Mouse (Mus musculus) ES-Bruce4 (cell line): ENCODE data around the gene Klhdc8a. TPM values are rescaled to one million over a fixed set of nuclear protein-coding genes. Genes with fewer than 3 reads are reported as not detected.
"Not testable (repeated sequence)": the region's sequence is repeated elsewhere in the genome, so short reads cannot be mapped to it uniquely, and the experiment has no call there.

Source experiments
- H3K27ac ChIP-seq: 2 replicates; pipeline ENCODE4 v1.5.1; 2012; ENCODE audit warnings: low read length, inconsistent platforms; ENCODE audit not compliant: insufficient read depth
- H3K27me3 ChIP-seq: 2 replicates; pipeline ENCODE4 v1.6.1; 2012; ENCODE audit warnings: mild to moderate bottlenecking, low read length, inconsistent platforms; ENCODE audit not compliant: control insufficient read depth, poor library complexity, insufficient read depth, severe bottlenecking
- H3K36me3 ChIP-seq: 2 replicates; pipeline ENCODE4 v1.6.1; 2012; ENCODE audit warnings: inconsistent platforms, mild to moderate bottlenecking, low read length, moderate library complexity; ENCODE audit not compliant: control insufficient read depth, poor library complexity, insufficient read depth, severe bottlenecking
- H3K4me1 ChIP-seq: one replicate; pipeline ENCODE4 v1.8.1; 2011; ENCODE audit warnings: low read length; ENCODE audit not compliant: control insufficient read depth, insufficient read depth
- H3K4me3 ChIP-seq: 2 replicates; pipeline ENCODE4 v1.5.1; 2011; ENCODE audit warnings: low read depth, mild to moderate bottlenecking, low read length
- H3K9ac ChIP-seq: 2 replicates; pipeline ENCODE4 v1.6.1; 2012; ENCODE audit warnings: low read depth, mild to moderate bottlenecking, inconsistent platforms; ENCODE audit not compliant: poor library complexity, severe bottlenecking
- H3K9me3 ChIP-seq: replicated peaks from 2 replicates; pipeline ENCODE4 v1.6.1; 2012; ENCODE audit warnings: mild to moderate bottlenecking, low read length, inconsistent platforms; ENCODE audit not compliant: control insufficient read depth, poor library complexity, insufficient read depth, severe bottlenecking
- CTCF ChIP-seq: IDR thresholded peaks from one replicate; pipeline ENCODE4 v1.8.1; 2011; ENCODE audit warnings: low read depth, low read length
- EP300 ChIP-seq: IDR thresholded peaks from 2 replicates; pipeline ENCODE4 v1.6.1; 2011; ENCODE audit warnings: low read depth, low read length; ENCODE audit not compliant: insufficient read depth
- POLR2A ChIP-seq: IDR thresholded peaks from one replicate; pipeline ENCODE4 v1.8.1; 2011; ENCODE audit warnings: low read length; ENCODE audit not compliant: insufficient read depth
- polyA plus RNA-seq: library from polyadenylated mRNA; stranded (reverse); fragments of >200 nt; gene quantifications from 2 replicates; pipeline ENCODE4 v1.2.4, GENCODE M21; 2011; ENCODE audit warnings: low read depth; ENCODE audit not compliant: missing spikeins, insufficient read depth, insufficient read length

Gene Klhdc8a
- polyA plus RNA-seq, 1 experiment = 0.60 TPM

DNA sequence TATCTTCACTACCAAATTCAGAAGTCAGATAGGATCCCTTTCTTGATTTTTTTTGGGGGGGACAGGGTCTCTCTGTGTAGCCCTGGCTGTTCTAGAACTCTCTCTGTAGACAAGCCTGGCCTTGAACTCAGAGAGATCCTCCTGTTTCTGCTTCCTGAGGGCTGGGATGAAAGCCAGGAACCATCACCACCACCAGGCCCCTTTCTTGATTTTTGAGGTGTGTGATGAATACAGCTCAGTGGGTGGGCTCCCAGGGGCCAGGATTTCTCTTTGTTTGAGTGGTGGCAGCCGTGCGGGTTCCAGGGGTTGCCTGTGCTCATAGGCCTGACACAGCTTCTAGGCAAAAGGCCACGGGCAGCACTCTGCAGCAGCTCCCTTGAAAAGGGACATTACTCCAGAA, 27.2 kb upstream of the Klhdc8a start:
- Histone ChIP-seq H3K9me3 (no peaks in the 10 kb centered on the region), H3K36me3 (no peaks in the 10 kb centered on the region), H3K27me3 (no peaks in the 10 kb centered on the region), H3K27ac (no peak overlapping the region), H3K4me1 (peaks cover 6% of the 10 kb centered on the region), H3K9ac (no peak overlapping the region), H3K4me3 (no peak overlapping the region)
- TF ChIP-seq EP300 (no peak), CTCF (no peak), POLR2A (no peak)

DNA sequence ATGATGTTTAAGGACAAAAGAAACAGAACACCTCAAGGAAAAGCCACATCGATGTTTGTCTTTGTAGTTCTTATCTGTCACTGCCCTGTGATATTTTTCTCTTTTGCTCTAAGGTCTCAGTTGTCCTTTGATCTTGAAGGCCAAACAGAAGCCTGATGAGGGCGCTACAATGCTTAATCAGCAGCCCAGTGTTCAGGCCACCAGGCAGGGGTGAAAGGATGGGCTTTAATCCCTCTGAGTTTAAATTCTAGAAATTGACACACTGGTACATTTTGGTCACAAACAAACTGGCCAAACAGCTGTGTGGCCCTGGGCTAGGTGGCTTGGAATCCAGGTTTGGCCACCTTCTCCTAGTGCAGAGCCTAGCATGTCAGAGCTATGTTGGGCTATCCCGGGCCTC, 21.7 kb upstream of the Klhdc8a start:
- no peak overlapping the region for H3K27ac ChIP-seq
- no peak for TF ChIP-seq POLR2A
- TF ChIP-seq CTCF = peak; percentile 26
- no peak for TF ChIP-seq EP300

DNA sequence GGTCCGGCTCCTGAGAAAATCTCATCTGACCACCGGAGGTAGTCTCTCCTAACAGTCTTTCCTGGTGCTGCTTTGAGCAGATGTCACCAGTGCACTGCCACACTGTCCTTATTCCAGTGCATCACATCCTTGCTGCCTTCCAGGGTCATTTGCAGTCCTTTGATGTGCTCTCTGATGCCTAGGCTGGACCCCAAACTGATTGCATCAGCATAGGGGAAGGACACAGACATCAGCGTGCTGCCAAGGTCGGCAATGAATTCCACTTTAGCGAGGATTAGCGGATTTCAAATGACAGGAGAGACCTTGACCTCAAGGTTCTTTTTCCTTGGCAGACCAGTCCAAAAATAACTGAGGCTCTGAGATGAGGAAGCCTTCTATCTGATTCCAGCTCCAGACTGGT, 21.3 kb upstream of the Klhdc8a start:
- no peak overlapping the region for H3K9ac ChIP-seq
- no peak for TF ChIP-seq EP300
- no peak for TF ChIP-seq CTCF
- TF ChIP-seq POLR2A = no peak

More for the DNA sequence above, 21.7 kb upstream of the Klhdc8a start:
- Histone ChIP-seq H3K4me3 (no peak overlapping the region), H3K27me3 (no peaks in the 10 kb centered on the region), H3K9me3 (no peaks in the 10 kb centered on the region), H3K36me3 (no peaks in the 10 kb centered on the region), H3K9ac (no peak overlapping the region), H3K4me1 (peaks cover 5% of the 10 kb centered on the region)

DNA sequence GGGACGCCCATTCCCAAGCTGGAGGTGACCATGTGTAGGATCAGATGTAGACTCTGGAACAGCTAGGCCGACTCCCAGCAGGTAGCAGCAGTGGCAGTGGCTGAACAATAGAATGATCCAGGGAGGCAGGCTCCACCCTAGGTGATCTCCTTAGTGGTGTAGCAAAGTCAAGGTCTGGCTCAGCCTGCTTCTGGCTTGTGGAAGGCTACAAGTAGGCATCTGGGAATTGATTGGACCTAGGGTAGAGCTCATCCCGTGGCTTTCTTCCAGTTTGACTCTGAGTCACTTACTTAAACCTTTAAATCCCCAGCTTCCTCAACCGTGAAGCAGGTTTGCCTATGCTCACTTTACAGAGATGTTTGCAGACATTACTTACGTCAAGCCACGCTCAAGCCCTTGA, 17.8 kb upstream of the Klhdc8a start:
- not testable (repeated sequence) for H3K4me1 ChIP-seq, H3K27me3 ChIP-seq, H3K36me3 ChIP-seq, H3K4me3 ChIP-seq, H3K9me3 ChIP-seq, H3K9ac ChIP-seq
- peak; percentile 63; the same call in 1 of the 2 replicates for TF ChIP-seq EP300
- peak overlapping the region; percentile 66; the same call in 1 of the 2 replicates for H3K27ac ChIP-seq

More for the DNA sequence above, 21.3 kb upstream of the Klhdc8a start:
- Histone ChIP-seq H3K4me3 (no peak overlapping the region), H3K36me3 (no peaks in the 10 kb centered on the region), H3K27ac (no peak overlapping the region), H3K27me3 (no peaks in the 10 kb centered on the region), H3K4me1 (peaks cover 6% of the 10 kb centered on the region), H3K9me3 (no peaks in the 10 kb centered on the region)

DNA sequence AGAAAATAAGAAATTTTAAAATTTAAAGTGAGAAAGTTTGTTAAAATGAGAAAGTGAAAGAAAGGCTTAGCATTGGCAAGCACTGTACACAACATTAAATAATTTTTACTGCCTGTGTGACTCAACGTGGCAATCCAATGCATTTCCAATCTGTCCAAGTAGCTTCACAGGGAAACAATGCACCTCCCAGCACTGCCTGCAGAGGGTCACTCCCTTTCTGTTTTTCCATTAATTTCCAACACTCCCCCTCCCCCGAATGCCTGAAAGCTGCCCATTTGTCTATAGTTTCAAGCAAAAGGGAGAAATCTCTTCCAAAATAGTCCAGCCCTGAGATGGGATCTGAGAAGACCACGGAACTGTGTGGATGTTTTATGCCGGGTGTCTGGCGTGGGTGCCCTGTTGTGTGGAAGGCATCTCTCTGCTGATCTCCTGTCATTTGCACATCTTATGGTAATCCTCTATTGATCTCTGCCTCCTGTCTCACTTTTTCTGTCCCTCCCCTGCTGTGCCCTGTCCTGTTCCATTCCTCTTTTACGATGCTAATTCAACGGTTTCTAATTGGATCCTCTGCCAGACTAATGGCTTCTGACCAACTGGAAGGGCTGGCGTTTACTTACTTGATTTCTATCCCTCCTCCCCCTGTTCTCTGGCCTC, 16.8 kb upstream of the Klhdc8a start:
- peaks cover 9% of the 10 kb centered on the region for H3K4me1 ChIP-seq
- H3K27me3 ChIP-seq = no peaks in the 10 kb centered on the region
- peak overlapping the region; percentile 68 for H3K27ac ChIP-seq
- TF ChIP-seq EP300 (peak; percentile 59; the same call in 1 of the 2 replicates), POLR2A (no peak), CTCF (no peak)
- no peak overlapping the region for H3K4me3 ChIP-seq
- H3K36me3 ChIP-seq = no peaks in the 10 kb centered on the region
- no peaks in the 10 kb centered on the region for H3K9me3 ChIP-seq
- no peak overlapping the region for H3K9ac ChIP-seq

DNA sequence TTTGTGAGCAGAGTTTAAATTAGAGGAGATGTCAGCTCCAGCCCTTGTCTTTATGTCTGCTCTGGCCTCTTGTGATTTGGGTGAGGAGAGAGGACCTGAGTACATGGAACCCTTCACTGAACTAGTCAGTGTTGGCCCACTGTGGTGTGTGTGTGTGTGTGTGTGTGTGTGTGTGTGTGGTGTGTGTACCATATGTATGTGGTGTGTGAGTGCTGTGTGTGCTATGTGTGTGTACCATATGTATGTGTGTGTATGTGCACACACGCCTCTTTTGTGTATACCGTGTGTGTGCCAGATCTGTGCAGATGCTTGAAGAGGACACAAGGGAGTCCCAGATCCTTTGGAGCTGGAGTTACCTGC, 16.3 kb upstream of the Klhdc8a start:
- TF ChIP-seq EP300 (no peak), POLR2A (no peak), CTCF (no peak)
- Histone ChIP-seq H3K27ac (peak overlapping the region; percentile 68), H3K9ac (no peak overlapping the region)

More for the DNA sequence above, 16.3 kb upstream of the Klhdc8a start:
- H3K36me3 ChIP-seq = no peaks in the 10 kb centered on the region
- no peaks in the 10 kb centered on the region for H3K9me3 ChIP-seq
- H3K27me3 ChIP-seq = no peaks in the 10 kb centered on the region
- H3K4me1 ChIP-seq = peaks cover 11% of the 10 kb centered on the region
- no peak overlapping the region for H3K4me3 ChIP-seq
